Mouse (Mus musculus) T-helper 17 cell (primary cell): Measurements from ENCODE around the gene Ccdc124.

Source experiments
- in situ Hi-C, 2 experiments: fragments of 300-600 bp; cut with MboI, MseI; formaldehyde crosslinking; loops; 1 replicate in 1 of 2; 2 replicates in 1 of 2; pipeline ENCODE4 v1.15.1; 2025; ENCODE audit warnings: high pct_unique_total_duplicates in 2 of 2

Gene Ccdc124

DNA sequence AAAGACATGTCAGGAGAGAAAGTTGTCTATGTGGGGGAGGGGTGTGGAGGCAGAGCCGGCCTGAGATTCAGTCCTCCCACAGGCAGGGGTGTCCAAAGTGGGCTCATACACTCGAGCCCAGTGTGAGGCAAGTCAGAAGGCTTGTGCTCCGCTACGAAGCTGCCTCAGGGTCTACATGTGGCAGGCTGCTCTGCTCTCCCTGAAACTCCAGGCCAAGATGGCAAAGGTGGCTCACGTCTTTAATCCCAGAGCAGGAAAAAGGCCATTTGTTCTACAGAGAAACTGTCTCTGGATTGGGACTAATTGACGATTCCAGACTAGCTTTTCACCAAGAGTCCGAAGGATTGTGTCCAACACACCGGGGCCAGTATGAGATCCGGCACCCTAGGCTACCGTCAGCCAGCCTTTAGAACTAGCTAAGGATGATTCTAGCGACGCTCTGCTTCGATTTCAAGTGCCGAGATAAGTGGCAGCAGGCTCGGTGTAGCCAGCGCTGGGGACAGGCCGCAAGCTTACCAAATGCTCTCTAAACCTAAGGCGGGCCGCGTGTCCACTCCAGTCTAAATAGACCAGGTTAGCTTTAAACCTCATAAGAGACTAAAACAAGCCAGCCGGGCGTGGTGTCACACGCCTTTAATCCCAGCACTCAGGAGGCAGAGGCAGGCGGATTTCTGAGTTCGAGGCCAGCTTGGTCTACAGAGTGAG is 22.7 kb upstream of the Ccdc124 start:
- in situ Hi-C loops = loop anchor here in 1 of 2 experiments (5.0 kb wide), 1 partner anchor 476 kb away; the partner anchor contains the start of gene Ocel1

- in situ Hi-C loops = loop anchor here in 1 of 2 experiments (5.0 kb wide), 1 partner anchor 477 kb away; the partner anchor contains the start of gene Ocel1
These were observed 22.0 kb upstream of the Ccdc124 start for GRCm38 (mm10) chr8:70895571-70896259.

GRCm38 (mm10) chr8:70894771-70895545 is 21.2 kb upstream of the Ccdc124 start:
- in situ Hi-C loops = loop anchor here in 1 of 2 experiments (5.0 kb wide), 1 partner anchor 477 kb away; the partner anchor contains the start of gene Ocel1

DNA sequence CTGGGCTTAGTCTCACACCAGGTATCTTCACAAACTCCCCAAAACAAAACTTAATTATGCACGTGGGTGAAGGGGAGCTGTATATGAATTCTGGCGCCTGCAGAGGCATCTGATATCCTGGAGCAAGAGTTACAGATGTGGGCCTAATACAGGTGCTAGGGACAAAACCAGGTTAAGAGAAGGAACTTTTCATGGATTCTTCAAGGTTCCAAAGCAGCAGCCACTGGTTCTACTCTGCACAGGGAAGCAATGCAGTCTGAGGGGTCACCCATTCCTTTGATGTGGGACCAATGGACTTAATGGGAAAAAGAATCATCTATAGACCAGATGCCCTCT is 20.6 kb upstream of the Ccdc124 start:
- in situ Hi-C loops = no loop called here

DNA sequence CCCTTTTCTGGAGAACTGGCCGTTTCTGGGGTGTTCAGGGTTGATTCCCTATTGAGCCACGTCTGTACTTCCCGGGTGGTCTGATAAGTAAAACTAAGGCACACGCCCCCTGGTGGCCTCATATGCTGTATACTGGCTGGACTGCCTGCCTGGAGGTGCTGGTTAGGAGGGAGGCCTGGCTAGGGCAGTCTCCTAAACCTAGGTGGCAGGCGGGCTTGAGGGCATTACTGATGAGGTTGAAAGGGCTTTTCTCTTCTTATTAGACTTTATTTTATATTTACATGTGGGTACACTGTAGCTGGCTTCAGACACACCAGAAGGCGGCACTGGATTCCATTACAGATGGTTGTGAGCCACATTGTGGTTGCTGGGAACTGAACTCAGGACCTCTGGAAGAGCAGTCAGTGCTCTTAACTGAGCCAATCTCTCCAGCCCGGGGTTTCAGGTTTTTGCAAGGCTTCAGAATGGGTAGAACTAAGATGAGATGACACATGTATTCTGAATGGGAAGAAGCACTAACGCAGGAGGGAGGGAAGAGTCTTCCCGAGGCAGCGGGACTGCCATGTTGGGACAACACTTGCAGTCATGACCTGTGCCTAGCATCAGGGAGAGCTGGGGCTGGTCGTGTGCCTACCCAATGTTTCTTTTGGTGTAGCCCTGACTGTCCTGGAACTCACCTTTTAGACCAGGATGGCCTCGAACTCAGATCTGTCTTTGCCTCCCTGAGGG is 20.1 kb upstream of the Ccdc124 start:
- in situ Hi-C loops = no loop called here

- in situ Hi-C loops = no loop called here
These were observed 19.3 kb upstream of the Ccdc124 start for GRCm38 (mm10) chr8:70892896-70893655.

- in situ Hi-C loops = no loop called here
These were observed 18.5 kb upstream of the Ccdc124 start, which contains the start of gene Slc5a5 for GRCm38 (mm10) chr8:70892022-70892895. Slc5a5 (minus strand) TSS chr8:70892757.

DNA sequence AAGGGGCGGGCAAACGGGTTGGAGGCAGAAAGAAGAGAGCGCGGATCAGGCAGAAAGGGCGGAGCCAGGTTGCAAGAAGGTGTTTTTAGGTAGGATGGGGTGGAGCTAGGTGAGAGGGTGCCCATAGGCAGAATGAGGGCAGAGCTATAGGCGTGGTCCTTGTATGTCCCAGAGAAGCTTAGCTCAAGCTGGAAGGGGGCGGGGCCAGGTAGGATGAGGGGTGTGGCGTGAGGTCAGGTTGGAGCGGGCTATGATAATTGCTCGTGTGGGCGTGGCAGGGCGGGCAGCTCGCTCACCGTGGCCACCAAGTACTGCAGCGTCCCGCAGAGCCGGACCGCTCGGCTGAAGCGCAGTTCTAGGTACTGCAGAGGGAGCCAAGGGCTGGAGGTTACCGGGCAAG is 17.6 kb upstream of the Ccdc124 start:
- in situ Hi-C loops = no loop called here

DNA sequence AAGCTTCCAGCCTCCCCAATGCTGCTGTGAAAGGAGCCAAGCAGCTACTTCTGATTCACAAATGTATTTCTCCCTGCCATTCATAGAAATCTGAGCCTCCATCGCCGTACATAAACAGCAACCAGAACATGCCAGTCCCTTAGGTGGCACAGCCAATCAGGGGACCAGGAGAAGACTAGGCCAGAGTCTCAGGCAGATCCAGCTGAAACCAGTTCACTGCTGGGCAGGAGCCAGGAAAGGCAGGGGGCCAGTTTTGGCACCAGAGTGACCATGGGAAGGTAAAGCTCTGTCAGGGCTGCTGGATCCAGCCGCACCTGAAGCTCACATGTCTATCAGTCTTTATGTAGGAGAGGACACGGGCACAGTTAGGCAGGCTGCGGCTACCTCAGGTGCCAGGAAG is 16.9 kb upstream of the Ccdc124 start:
- in situ Hi-C loops = no loop called here

DNA sequence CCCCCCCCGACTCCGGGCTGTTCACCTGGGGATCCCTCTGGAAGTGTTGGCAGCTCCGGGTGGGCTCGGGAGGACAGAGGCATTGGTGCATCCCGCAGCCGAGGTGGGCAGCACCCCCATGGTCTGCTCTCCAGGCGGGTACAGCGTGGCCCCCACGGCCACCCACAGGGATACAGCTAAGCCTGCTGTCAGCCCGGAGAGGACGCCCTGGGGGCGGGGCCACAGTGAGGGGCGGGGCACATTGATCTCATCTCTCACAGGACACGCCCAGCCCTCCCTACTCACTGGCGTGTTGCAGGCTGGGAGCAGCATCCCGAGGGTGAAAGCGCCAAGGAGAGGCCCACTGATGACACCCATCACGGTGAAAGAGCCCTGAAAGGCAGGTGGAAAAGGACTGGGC is 13.9 kb upstream of the Ccdc124 start:
- in situ Hi-C loops = no loop called here

GRCm38 (mm10) chr8:70885612-70886011 is 11.9 kb upstream of the Ccdc124 start:
- in situ Hi-C loops = no loop called here

DNA sequence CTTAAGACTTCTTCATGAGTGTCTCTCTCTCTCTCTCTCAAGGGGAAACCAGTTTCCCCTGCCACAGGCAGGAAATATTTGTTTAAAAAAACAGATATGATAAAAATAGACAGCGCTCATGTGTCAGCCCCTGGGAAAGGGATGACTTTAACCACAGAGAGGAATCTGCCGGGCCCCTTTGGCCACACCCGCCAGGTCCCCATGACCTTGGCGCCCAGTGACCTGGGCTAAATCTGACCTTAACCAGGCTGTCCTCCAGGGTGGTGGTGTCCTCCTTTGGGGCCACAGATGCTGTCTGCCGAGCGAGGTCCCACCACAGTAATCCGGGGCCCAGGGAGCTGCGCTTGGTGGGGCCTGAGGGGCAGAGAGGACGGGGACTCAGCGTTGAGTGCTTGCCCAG is 10.9 kb upstream of the Ccdc124 start:
- in situ Hi-C loops = no loop called here

GRCm38 (mm10) chr8:70884186-70884585 is 10.5 kb upstream of the Ccdc124 start:
- in situ Hi-C loops = no loop called here

DNA sequence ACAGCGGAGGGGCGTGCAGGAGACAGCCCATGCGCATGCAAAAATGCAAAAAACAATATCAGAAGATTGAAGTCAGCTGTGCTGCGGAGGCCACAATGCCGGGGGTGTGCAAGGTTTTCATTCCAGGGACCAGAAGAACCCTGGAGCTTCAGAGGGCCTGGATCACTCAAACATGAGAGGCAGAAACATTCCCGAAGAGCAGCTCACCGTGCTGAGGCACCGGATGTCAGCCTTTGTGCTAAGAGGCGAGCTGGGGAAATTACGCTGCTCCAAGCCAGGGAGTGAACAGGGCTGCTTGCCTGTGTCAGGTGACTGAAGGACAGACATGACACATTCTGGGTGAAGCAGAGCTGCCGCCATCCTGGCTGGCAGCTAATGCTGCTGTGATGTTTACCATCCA is 6.8 kb upstream of the Ccdc124 start:
- in situ Hi-C loops = no loop called here

DNA sequence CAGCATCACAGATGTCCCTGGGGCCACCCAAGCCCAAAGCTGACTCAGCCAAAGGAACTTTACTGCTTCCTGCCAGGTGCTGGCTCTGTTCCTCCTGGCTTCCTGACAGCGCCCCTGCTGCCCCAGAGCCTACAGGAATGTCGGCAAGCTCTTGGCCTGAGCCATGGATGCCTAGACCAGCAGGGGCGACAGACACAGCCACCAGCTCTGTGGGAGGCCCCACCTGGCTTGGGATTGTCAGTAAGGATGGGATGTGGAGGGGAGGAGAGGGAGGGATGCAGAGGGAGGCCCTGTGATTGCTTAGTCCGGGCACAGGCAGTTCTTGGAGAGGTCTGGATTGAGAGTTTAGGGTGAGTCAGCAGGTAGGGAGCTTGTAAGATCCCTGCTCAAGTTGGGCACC is 6.4 kb upstream of the Ccdc124 start:
- in situ Hi-C loops = no loop called here

- in situ Hi-C loops = no loop called here
These were observed 5.8 kb upstream of the Ccdc124 start for GRCm38 (mm10) chr8:70879500-70879899.

DNA sequence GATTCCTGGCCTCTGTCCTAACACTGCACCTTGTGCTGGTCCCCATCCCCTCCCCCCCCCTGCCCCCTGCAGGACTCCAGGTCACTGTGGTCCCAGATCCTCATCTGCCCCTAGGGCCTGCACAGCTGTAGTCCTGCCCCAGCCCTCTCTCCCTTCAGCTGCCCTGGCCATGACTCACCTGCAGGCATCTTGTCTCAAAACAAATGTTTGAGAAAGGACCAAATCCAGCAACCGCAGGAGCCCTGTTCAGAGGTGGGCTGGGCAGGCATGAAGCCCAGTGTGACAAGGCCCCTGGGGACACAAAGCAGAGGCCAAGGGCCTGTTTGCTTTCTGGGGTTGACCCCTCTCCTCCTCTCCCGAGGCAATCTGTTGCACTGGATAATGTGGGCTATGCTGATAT is 4.4 kb upstream of the Ccdc124 start:
- in situ Hi-C loops = no loop called here

GRCm38 (mm10) chr8:70876382-70876781 is 2.6 kb upstream of the Ccdc124 start:
- in situ Hi-C loops = no loop called here

GRCm38 (mm10) chr8:70874441-70874840 is 706 bp upstream of the Ccdc124 start:
- in situ Hi-C loops = no loop called here
